Mouse (Mus musculus) embryonic facial prominence, embryonic 13.5 days (tissue): Measurements from ENCODE around the gene Krtap9-1. TPM values are rescaled to one million over a fixed set of nuclear protein-coding genes. Genes with fewer than 3 reads are reported as not detected.

Experiments
- polyA plus RNA-seq: library from polyadenylated mRNA; unstranded; fragments of >200 nt; fragmentation: Nextera tagmentation; extraction: Ambion mirVana; gene quantifications from 2 replicates; pipeline ENCODE4 v1.2.1, GENCODE M21; 2015

The Krtap9-1 gene
- polyA plus RNA-seq, 1 experiment from 2014 or later = not detected

Other genes starting within 250 kb of the Krtap9-1 start
- gene Krtap4-1, start 245.2 kb upstream of the Krtap9-1 start, polyA plus RNA-seq = not detected in 2 replicates
- gene Krtap4-2, start 238.3 kb upstream of the Krtap9-1 start, polyA plus RNA-seq = not detected in 2 replicates
- not detected in 2 replicates for gene Krtap4-7, start 229.3 kb upstream of the Krtap9-1 start, polyA plus RNA-seq
- gene Gm11555, start 223.2 kb upstream of the Krtap9-1 start, polyA plus RNA-seq = not detected in 2 replicates
- not detected in 2 replicates for gene Gm11563, start 214.4 kb upstream of the Krtap9-1 start, polyA plus RNA-seq
- not detected in 2 replicates for gene Krtap4-6, start 207.4 kb upstream of the Krtap9-1 start, polyA plus RNA-seq
- gene Gm14190, start 182.6 kb upstream of the Krtap9-1 start, polyA plus RNA-seq = not detected in 2 replicates
- not detected in 2 replicates for gene Gm14180, start 139.1 kb upstream of the Krtap9-1 start, polyA plus RNA-seq
- not detected in 2 replicates for gene Gm11595, start 100.5 kb upstream of the Krtap9-1 start, polyA plus RNA-seq
- not detected in 2 replicates for gene Krtap4-8, start 92.7 kb upstream of the Krtap9-1 start, polyA plus RNA-seq
- gene Krtap4-9, start 88.2 kb upstream of the Krtap9-1 start, polyA plus RNA-seq = not detected in 2 replicates
- gene Gm11596, start 79.9 kb upstream of the Krtap9-1 start, polyA plus RNA-seq = not detected in 2 replicates
- gene Gm11569, start 74.5 kb upstream of the Krtap9-1 start, polyA plus RNA-seq = not detected in 2 replicates
- gene Gm11554, start 68.9 kb upstream of the Krtap9-1 start, polyA plus RNA-seq = not detected in 2 replicates
- not detected in 2 replicates for gene Krtap4-13, start 63.5 kb upstream of the Krtap9-1 start, polyA plus RNA-seq
- not detected in 2 replicates for gene Gm11564, start 57.7 kb upstream of the Krtap9-1 start, polyA plus RNA-seq
- gene 2300003K06Rik, start 35.3 kb upstream of the Krtap9-1 start, polyA plus RNA-seq = not detected in 2 replicates
- not detected in 2 replicates for gene Krtap4-16, start 21.8 kb upstream of the Krtap9-1 start, polyA plus RNA-seq
- not detected in 2 replicates for gene Gm11568, start 15.5 kb upstream of the Krtap9-1 start, polyA plus RNA-seq
- not detected in 2 replicates for gene Gm11559, start 8.9 kb upstream of the Krtap9-1 start, polyA plus RNA-seq
- gene Gm11567, start 5.8 kb downstream of the Krtap9-1 start, polyA plus RNA-seq = not detected in 2 replicates
- not detected in 2 replicates for gene Krtap31-1, start 34.5 kb downstream of the Krtap9-1 start, polyA plus RNA-seq
- not detected in 2 replicates for gene Gm11565, start 41.4 kb downstream of the Krtap9-1 start, polyA plus RNA-seq
- not detected in 2 replicates for gene Krtap31-2, start 62.9 kb downstream of the Krtap9-1 start, polyA plus RNA-seq
- not detected in 2 replicates for gene Krtap9-5, start 75.1 kb downstream of the Krtap9-1 start, polyA plus RNA-seq
- gene Krtap29-1, start 105.7 kb downstream of the Krtap9-1 start, polyA plus RNA-seq = not detected in 2 replicates
- not detected in 2 replicates for gene Krtap16-1, start 113.2 kb downstream of the Krtap9-1 start, polyA plus RNA-seq
- gene Krtap17-1, start 120.6 kb downstream of the Krtap9-1 start, polyA plus RNA-seq = 0.48 TPM in 2 replicates
- gene Krt33a, start 142.8 kb downstream of the Krtap9-1 start, polyA plus RNA-seq = not detected in 2 replicates
- not detected in 2 replicates for gene Krt33b, start 156.5 kb downstream of the Krtap9-1 start, polyA plus RNA-seq
- gene Krt34, start 168.2 kb downstream of the Krtap9-1 start, polyA plus RNA-seq = not detected in 2 replicates
- gene Krt31, start 177.2 kb downstream of the Krtap9-1 start, polyA plus RNA-seq = not detected in 2 replicates
- gene Krt32, start 214.8 kb downstream of the Krtap9-1 start, polyA plus RNA-seq = 0.36 and 0.70 TPM in 2 replicates
- 1.5 and 2.4 TPM in 2 replicates for gene Krt35, start 222.9 kb downstream of the Krtap9-1 start, polyA plus RNA-seq
- 0.15 TPM in 1 of 2 replicates, not detected in the other for gene Krt36, start 232.2 kb downstream of the Krtap9-1 start, polyA plus RNA-seq
- gene Krt13, start 248.2 kb downstream of the Krtap9-1 start, polyA plus RNA-seq = 1.1 and 2.2 TPM in 2 replicates